Mouse (Mus musculus) olfactory bulb, adult 2 months (tissue): ENCODE results near the gene Arhgap9.

Source experiments
- CTCF ChIP-seq: fragments of 200-500 bp; IDR thresholded peaks from 2 replicates; pipeline ENCODE4 v1.5.1; 2012; ENCODE audit warnings: low read depth, mild to moderate bottlenecking, low read length, moderate library complexity; ENCODE audit not compliant: insufficient read depth
- POLR2A ChIP-seq: fragments of 200-500 bp; IDR thresholded peaks from 2 replicates; pipeline ENCODE4 v1.6.1; 2012; ENCODE audit warnings: mild to moderate bottlenecking, low read depth, low read length, moderate library complexity; ENCODE audit not compliant: insufficient read depth

DNA sequence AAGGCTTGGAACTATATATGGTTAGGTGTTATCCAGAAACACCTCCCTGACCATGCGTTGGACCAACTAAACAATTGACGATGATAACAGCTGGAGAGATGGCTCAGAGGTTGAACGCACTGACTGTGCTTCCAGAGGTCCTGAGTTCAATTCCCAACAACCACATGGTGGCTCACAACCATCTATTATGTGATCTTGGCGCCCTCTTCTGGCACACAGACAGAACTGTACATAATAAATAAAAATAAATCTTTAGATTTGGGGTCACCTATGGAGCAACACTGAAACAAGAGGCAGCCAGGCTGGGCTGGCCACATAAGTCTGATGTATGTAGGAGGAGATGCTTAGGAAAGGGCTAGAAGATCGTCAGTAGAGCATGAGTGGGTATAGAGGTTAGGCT is 11.4 kb downstream of the Arhgap9 start:
- TF ChIP-seq POLR2A (no peak), CTCF (no peak)
